Mouse (Mus musculus) forebrain, embryonic 10.5 days (tissue): ENCODE data around the gene Mfsd2a. TPM values are rescaled to one million over a fixed set of nuclear protein-coding genes. Genes with fewer than 3 reads are reported as not detected.
A peak's percentile ranks its signal among the peaks of the same experiment; 100 is the strongest.

Experiments
- DNase-seq: peaks from one replicate; pipeline ENCODE4 v3.0.0-alpha.2; 2017; ENCODE audit warnings: low spot score; ENCODE audit errors: extremely low spot score
- H3K27ac ChIP-seq: fragments of 300-500 bp; sonication (generic); 2 replicates; pipeline ENCODE4 v1.5.1; 2016; ENCODE audit warnings: mild to moderate bottlenecking
- H3K27me3 ChIP-seq: fragments of 300-500 bp; sonication (generic); 2 replicates; pipeline ENCODE4 v1.6.1; 2016; ENCODE audit warnings: mild to moderate bottlenecking; ENCODE audit not compliant: poor library complexity, severe bottlenecking
- H3K36me3 ChIP-seq: fragments of 300-500 bp; sonication (generic); replicated peaks from 2 replicates; pipeline ENCODE4 v1.6.1; 2016; ENCODE audit warnings: mild to moderate bottlenecking, moderate library complexity
- H3K4me1 ChIP-seq: fragments of 300-500 bp; sonication (generic); 2 replicates; pipeline ENCODE4 v1.6.1; 2016
- H3K4me3 ChIP-seq: fragments of 300-500 bp; sonication (generic); 2 replicates; pipeline ENCODE4 v1.5.1; 2016; ENCODE audit warnings: mild to moderate bottlenecking, moderate library complexity
- H3K9me3 ChIP-seq: fragments of 300-500 bp; sonication (generic); 2 replicates; pipeline ENCODE4 v1.6.1; 2016; ENCODE audit warnings: mild to moderate bottlenecking, moderate library complexity
- WGBS: fragments of 180-500 bp; shearing (Covaris S2); methylation state at CpG from one replicate; pipeline ENCODE4 v1.1.7; 2016; 5-methylcytosine and 5-hydroxymethylcytosine counted together
- polyA plus RNA-seq: library from polyadenylated mRNA; unstranded; fragments of >200 nt; fragmentation: Nextera tagmentation; extraction: Ambion mirVana; gene quantifications from 2 replicates; pipeline ENCODE4 v1.2.1, GENCODE M21; 2016

Mfsd2a gene
- polyA plus RNA-seq, 1 experiment from 2014 or later = 19.4 TPM

GRCm38 (mm10) chr4:122914186-122914585 lies 46.8 kb downstream of the Mfsd2a start:
- H3K27me3 ChIP-seq = no peaks in the 10 kb centered on the region
- H3K27ac ChIP-seq = no peak overlapping the region
- H3K9me3 ChIP-seq = peaks cover 6% of the 10 kb centered on the region
- DNase-seq = no peak
- H3K4me1 ChIP-seq = peaks cover 9% of the 10 kb centered on the region
- no peaks in the 10 kb centered on the region for H3K36me3 ChIP-seq
- no peak overlapping the region for H3K4me3 ChIP-seq
- WGBS = 87% methylated on average over 7 of the region's 7 CpGs

- Histone ChIP-seq H3K4me3 (no peak overlapping the region), H3K36me3 (no peaks in the 10 kb centered on the region), H3K27ac (no peak overlapping the region), H3K9me3 (peaks cover 9% of the 10 kb centered on the region), H3K27me3 (no peaks in the 10 kb centered on the region), H3K4me1 (peaks cover 14% of the 10 kb centered on the region)
- no peak for DNase-seq
- 67% methylated on average over 5 of the region's 5 CpGs for WGBS
Observed at GRCm38 (mm10) chr4:122912613-122913012, 48.4 kb downstream of the Mfsd2a start.

GRCm38 (mm10) chr4:122910577-122910976 lies 50.4 kb downstream of the Mfsd2a start:
- Histone ChIP-seq H3K4me1 (peaks cover 14% of the 10 kb centered on the region), H3K9me3 (peaks cover 11% of the 10 kb centered on the region), H3K27ac (no peak overlapping the region), H3K36me3 (no peaks in the 10 kb centered on the region), H3K4me3 (no peak overlapping the region), H3K27me3 (no peaks in the 10 kb centered on the region)
- no peak for DNase-seq
- WGBS = 46% methylated on average over 6 of the region's 6 CpGs

- Histone ChIP-seq H3K4me1 (peaks cover 14% of the 10 kb centered on the region), H3K27me3 (no peaks in the 10 kb centered on the region), H3K27ac (no peak overlapping the region), H3K4me3 (no peak overlapping the region), H3K36me3 (no peaks in the 10 kb centered on the region), H3K9me3 (peaks cover 11% of the 10 kb centered on the region)
- WGBS = 48% methylated on average over 12 of the region's 12 CpGs
- DNase-seq = no peak
Observed at GRCm38 (mm10) chr4:122909572-122910189, 51.3 kb downstream of the Mfsd2a start.

- H3K27ac ChIP-seq = no peak overlapping the region
- H3K4me3 ChIP-seq = no peak overlapping the region
- no peak for DNase-seq
- peaks cover 3% of the 10 kb centered on the region; the same call in 1 of the 2 replicates for H3K27me3 ChIP-seq
- 0 out of 2 replicates have a peak, but pooled peaks cover 5% of the 10 kb centered on the region for H3K9me3 ChIP-seq
- WGBS = 92% methylated on average over 10 of the region's 10 CpGs
- H3K4me1 ChIP-seq = peaks cover 14% of the 10 kb centered on the region
- H3K36me3 ChIP-seq = no peaks in the 10 kb centered on the region
Observed at GRCm38 (mm10) chr4:122905359-122905758, 55.6 kb downstream of the Mfsd2a start.

- no peaks in the 10 kb centered on the region for H3K36me3 ChIP-seq
- peaks cover under 1% of the 10 kb centered on the region for H3K4me1 ChIP-seq
- H3K27ac ChIP-seq = no peak overlapping the region
- no peak overlapping the region for H3K4me3 ChIP-seq
- H3K9me3 ChIP-seq = 0 out of 2 replicates have a peak, but pooled peaks cover 5% of the 10 kb centered on the region
- peaks cover 7% of the 10 kb centered on the region; the same call in 1 of the 2 replicates for H3K27me3 ChIP-seq
- no peak for DNase-seq
- 95% methylated on average over 3 of the region's 3 CpGs for WGBS
Observed at GRCm38 (mm10) chr4:122903709-122904108, 57.3 kb downstream of the Mfsd2a start.

GRCm38 (mm10) chr4:122902156-122902555 lies 58.8 kb downstream of the Mfsd2a start:
- no peaks in the 10 kb centered on the region for H3K4me1 ChIP-seq
- H3K27ac ChIP-seq = no peak overlapping the region
- H3K9me3 ChIP-seq = no peaks in the 10 kb centered on the region
- 34% methylated on average over 6 of the region's 6 CpGs for WGBS
- no peak for DNase-seq
- no peaks in the 10 kb centered on the region for H3K36me3 ChIP-seq
- no peak overlapping the region for H3K4me3 ChIP-seq
- peaks cover 7% of the 10 kb centered on the region; the same call in 1 of the 2 replicates for H3K27me3 ChIP-seq

- no peaks in the 10 kb centered on the region for H3K9me3 ChIP-seq
- H3K4me1 ChIP-seq = no peaks in the 10 kb centered on the region
- H3K36me3 ChIP-seq = no peaks in the 10 kb centered on the region
- H3K27ac ChIP-seq = no peak overlapping the region
- 19% methylated on average over 5 of the region's 5 CpGs for WGBS
- DNase-seq = peak; percentile 39
- H3K4me3 ChIP-seq = no peak overlapping the region
- peaks cover 7% of the 10 kb centered on the region; the same call in 1 of the 2 replicates for H3K27me3 ChIP-seq
Observed at GRCm38 (mm10) chr4:122898313-122898712, 62.7 kb downstream of the Mfsd2a start.

GRCm38 (mm10) chr4:122897750-122898149 lies 63.2 kb downstream of the Mfsd2a start:
- Histone ChIP-seq H3K27me3 (peaks cover 7% of the 10 kb centered on the region; the same call in 1 of the 2 replicates), H3K27ac (no peak overlapping the region), H3K9me3 (no peaks in the 10 kb centered on the region), H3K36me3 (no peaks in the 10 kb centered on the region), H3K4me1 (no peaks in the 10 kb centered on the region), H3K4me3 (no peak overlapping the region)
- 87% methylated on average over 4 of the region's 4 CpGs for WGBS
- DNase-seq = no peak

Other genes with a start within 250 kb of the Mfsd2a start
- 67.1 and 69.8 TPM in 2 replicates for gene Ppt1, start 124.9 kb downstream of the Mfsd2a start, polyA plus RNA-seq
- 60.7 and 76.1 TPM in 2 replicates for gene Cap1, start 75.1 kb downstream of the Mfsd2a start, polyA plus RNA-seq
- 39.7 and 42.7 TPM in 2 replicates for gene Mycl, start 34.5 kb upstream of the Mfsd2a start, polyA plus RNA-seq
- 23.8 and 25.9 TPM in 2 replicates for gene Trit1, start 55.4 kb upstream of the Mfsd2a start, polyA plus RNA-seq
- gene Bmp8b, start 144.0 kb upstream of the Mfsd2a start, polyA plus RNA-seq = 0.12 and 0.15 TPM in 2 replicates
- 0.10 TPM in 1 of 2 replicates, not detected in the other for gene Oxct2b, start 155.1 kb upstream of the Mfsd2a start, polyA plus RNA-seq
- 142 and 145 TPM in 2 replicates for gene Ppie, start 178.8 kb upstream of the Mfsd2a start, polyA plus RNA-seq
- gene Hpcal4, start 222.0 kb upstream of the Mfsd2a start, polyA plus RNA-seq = 0.30 and 0.73 TPM in 2 replicates
- not detected in 2 replicates for gene Nt5c1a, start 240.3 kb upstream of the Mfsd2a start, polyA plus RNA-seq